Mouse (Mus musculus): Measurements from ENCODE around the gene Duox1.

DNA sequence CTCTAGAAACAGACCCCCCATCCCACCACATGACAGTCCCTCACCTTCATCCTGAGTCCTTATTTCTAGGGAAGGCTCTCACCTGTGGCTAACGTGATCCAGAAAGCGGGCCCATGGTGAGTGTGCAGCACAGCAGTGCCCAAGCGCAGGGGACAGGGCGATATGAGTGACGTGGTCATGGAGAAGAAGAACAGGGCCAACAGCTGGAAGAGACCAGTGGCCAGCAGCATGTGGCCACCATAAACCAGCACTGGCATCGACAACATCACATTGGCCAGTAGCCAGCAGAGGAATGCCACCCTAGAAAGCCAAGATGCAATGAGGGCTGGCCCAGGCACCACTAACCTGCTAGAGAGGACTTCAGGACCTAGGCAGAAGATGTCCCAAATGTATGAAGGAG lies 10.9 kb upstream of the Duox1 start:
- no peak for TF ChIP-seq HCFC1 (IDR thresholded peaks at IDR 0.05; ENCODE audit: borderline replicate concordance, insufficient read depth, low read length)
- no peak for TF ChIP-seq ZNF384 (IDR thresholded peaks at IDR 0.05; ENCODE audit: low read depth, low read length)
- TF ChIP-seq ZC3H11A (IDR thresholded peaks at IDR 0.05; ENCODE audit: borderline replicate concordance, low read depth, low read length) = no peak
- TF ChIP-seq CHD2 (IDR thresholded peaks at IDR 0.05; ENCODE audit: low read depth, low read length) = no peak
